24 mouse cellular contexts compared by ENCODE assay signal in genomic region chr1:34116444-34116843, GRCm38 (mm10).
DNase-seq lines count a peak whose midpoint lies in the region; ATAC-seq lines count a peak whose summit lies in the region.
"Had no signal": no experiment of that assay in that cellular context is flagged by ENCODE, and none has a peak within 500 bp of the region (broad histone marks: within the 10 kb centered on the region; RNA-seq: fewer than 3 reads in every experiment).

No protein-coding gene starts in this region.

- no peak for DNase-seq in heart, postnatal 10 days
- DNase-seq in kidney, postnatal 10 days: no peak
- DNase-seq in layer of hippocampus, adult 8-10 months (ENCODE audit: low spot score in 2 of 2): no peak
- DNase-seq: adrenal gland, postnatal 14 days; cerebellum, adult 18-20 months; gastrocnemius, postnatal 36 days; layer of hippocampus, adult 9-11 months; right cerebral cortex, postnatal 25 days; thymus, postnatal 14 days had no signal

- H3K27ac ChIP-seq in heart, embryonic 11.5 days (ENCODE audit: low read depth, low read length): peak overlapping the region; percentile 1; the same call in 1 of the 2 replicates
- H3K27ac ChIP-seq in kidney, embryonic 15.5 days: peak overlapping the region; percentile 28; the same call in 1 of the 2 replicates
- no peak overlapping the region for H3K27ac ChIP-seq in liver, embryonic 16.5 days (ENCODE audit: low read length)
- no peak overlapping the region for H3K27ac ChIP-seq in liver, embryonic 12.5 days
- H3K27ac ChIP-seq: embryonic facial prominence, embryonic 10.5 days; forebrain, embryonic 13.5 days; hindbrain, embryonic 12.5 days; limb, embryonic 13.5 days; lung, embryonic 15.5 days; macrophage; midbrain, embryonic 12.5 days; neural tube, embryonic 15.5 days had no signal

- intact Hi-C loops in heart, postnatal 10 days (cut with DNase I): loop anchor here (2.0 kb wide), 1 partner anchor 112 kb away; no protein-coding TSS in a partner anchor

- WGBS in heart, embryonic 11.5 days (ENCODE audit: insufficient replicate concordance): 42% methylated on average over 11 of the region's 11 CpGs
- WGBS in kidney, embryonic 15.5 days: 67% methylated on average over 11 of the region's 11 CpGs
- 59% methylated on average over 11 of the region's 11 CpGs for WGBS in liver, embryonic 16.5 days (ENCODE audit: insufficient replicate concordance)
- WGBS in liver, embryonic 12.5 days (ENCODE audit: insufficient replicate concordance): 63% methylated on average over 11 of the region's 11 CpGs

- H3K4me1 ChIP-seq in heart, embryonic 11.5 days (ENCODE audit: control insufficient read depth, insufficient read depth, low read length): peaks cover 21% of the 10 kb centered on the region
- peaks cover 39% of the 10 kb centered on the region for H3K4me1 ChIP-seq in kidney, embryonic 15.5 days
- H3K4me1 ChIP-seq in liver, embryonic 16.5 days (ENCODE audit: control insufficient read depth, low read depth, low read length): no peaks in the 10 kb centered on the region; the same call in 1 of the 2 replicates
- H3K4me1 ChIP-seq in liver, embryonic 12.5 days: peaks cover 5% of the 10 kb centered on the region
- H3K4me1 ChIP-seq: hindbrain, embryonic 12.5 days; midbrain, embryonic 12.5 days had no signal

- no peak for ATAC-seq in heart, embryonic 11.5 days (replicated peaks; ENCODE audit: insufficient number of reproducible peaks, low FRiP score, low TSS enrichment)
- ATAC-seq in kidney, embryonic 15.5 days (replicated peaks; ENCODE audit: low FRiP score): no peak
- peak; percentile 60 for ATAC-seq in liver, embryonic 16.5 days (ENCODE audit: low read depth)
- ATAC-seq in liver, embryonic 12.5 days: no peak
- ATAC-seq: activated CD4-positive, CD25-positive, alpha-beta regulatory T cell, adult 4 months; forebrain, embryonic 13.5 days had no signal

- H3K27me3 ChIP-seq in heart, embryonic 11.5 days (ENCODE audit: control insufficient read depth, insufficient read depth, low read length): no peaks in the 10 kb centered on the region
- H3K27me3 ChIP-seq in kidney, embryonic 15.5 days: no peaks in the 10 kb centered on the region
- no peaks in the 10 kb centered on the region for H3K27me3 ChIP-seq in liver, embryonic 16.5 days (ENCODE audit: control insufficient read depth, insufficient read depth, low read depth, low read length)
- H3K27me3 ChIP-seq in liver, embryonic 12.5 days (replicated peaks): no peaks in the 10 kb centered on the region
- H3K27me3 ChIP-seq: CH12.LX; forebrain, embryonic 13.5 days; hindbrain, embryonic 12.5 days; limb, embryonic 13.5 days; lung, embryonic 15.5 days; midbrain, embryonic 12.5 days; neural tube, embryonic 15.5 days had no signal

- no peaks in the 10 kb centered on the region for H3K36me3 ChIP-seq in heart, embryonic 11.5 days (ENCODE audit: control insufficient read depth, insufficient read depth, low read length)
- H3K36me3 ChIP-seq in kidney, embryonic 15.5 days: no peaks in the 10 kb centered on the region; the same call in 1 of the 2 replicates
- H3K36me3 ChIP-seq in liver, embryonic 16.5 days (ENCODE audit: control insufficient read depth, insufficient read depth): no peaks in the 10 kb centered on the region
- H3K36me3 ChIP-seq in liver, embryonic 12.5 days: no peaks in the 10 kb centered on the region
- H3K36me3 ChIP-seq: hindbrain, embryonic 12.5 days; limb, embryonic 13.5 days; lung, embryonic 15.5 days; midbrain, embryonic 12.5 days; neural tube, embryonic 15.5 days had no signal

- peak overlapping the region; percentile 39 for H3K4me2 ChIP-seq in heart, embryonic 11.5 days
- H3K4me2 ChIP-seq in kidney, embryonic 15.5 days: no peak overlapping the region
- H3K4me2 ChIP-seq in liver, embryonic 16.5 days (ENCODE audit: low read depth, low read length): no peak overlapping the region
- H3K4me2 ChIP-seq in liver, embryonic 12.5 days: no peak overlapping the region
- H3K4me2 ChIP-seq: forebrain, embryonic 13.5 days; hindbrain, embryonic 12.5 days; limb, embryonic 13.5 days; lung, embryonic 15.5 days; midbrain, embryonic 12.5 days; neural tube, embryonic 15.5 days had no signal

- H3K9ac ChIP-seq in heart, embryonic 11.5 days (ENCODE audit: low read depth, low read length): no peak overlapping the region
- H3K9ac ChIP-seq in kidney, embryonic 15.5 days: no peak overlapping the region
- H3K9ac ChIP-seq in liver, embryonic 16.5 days (ENCODE audit: low read depth, low read length): no peak overlapping the region
- H3K9ac ChIP-seq in liver, embryonic 12.5 days: no peak overlapping the region
- H3K9ac ChIP-seq: forebrain, embryonic 13.5 days; hindbrain, embryonic 12.5 days; limb, embryonic 13.5 days; lung, embryonic 15.5 days; midbrain, embryonic 12.5 days; neural tube, embryonic 15.5 days had no signal

- no peak overlapping the region for H3K4me3 ChIP-seq in heart, embryonic 11.5 days (ENCODE audit: low read depth, low read length)
- no peak overlapping the region for H3K4me3 ChIP-seq in kidney, embryonic 15.5 days (replicated peaks)
- H3K4me3 ChIP-seq in liver, embryonic 16.5 days (ENCODE audit: low read depth, low read length): no peak overlapping the region
- H3K4me3 ChIP-seq in liver, embryonic 12.5 days: no peak overlapping the region
- H3K4me3 ChIP-seq: embryonic facial prominence, embryonic 10.5 days; forebrain, embryonic 13.5 days; hindbrain, embryonic 12.5 days; limb, embryonic 13.5 days; lung, embryonic 15.5 days; midbrain, embryonic 12.5 days; myocyte; neural tube, embryonic 15.5 days had no signal

- H3K9me3 ChIP-seq in heart, embryonic 11.5 days (replicated peaks; ENCODE audit: control insufficient read depth, low read length): no peaks in the 10 kb centered on the region
- no peaks in the 10 kb centered on the region for H3K9me3 ChIP-seq in kidney, embryonic 15.5 days (replicated peaks)
- H3K9me3 ChIP-seq in liver, embryonic 16.5 days (replicated peaks; ENCODE audit: control insufficient read depth, low read length): no peaks in the 10 kb centered on the region
- no peaks in the 10 kb centered on the region for H3K9me3 ChIP-seq in liver, embryonic 12.5 days (replicated peaks)
- H3K9me3 ChIP-seq: embryonic facial prominence, embryonic 10.5 days; forebrain, embryonic 13.5 days; hindbrain, embryonic 12.5 days; limb, embryonic 13.5 days; lung, embryonic 15.5 days; midbrain, embryonic 12.5 days; neural tube, embryonic 15.5 days had no signal

Comparison
In these comparisons a context has a peak if more than half of its experiments do, and no peak if none do; other contexts are left out.
1. H3K27ac ChIP-seq: peak in heart, embryonic 11.5 days (single experiment) and kidney, embryonic 15.5 days (single experiment); none in liver, embryonic 16.5 days (single experiment) and liver, embryonic 12.5 days (single experiment).